ENCODE assay signal across 10 mouse cellular contexts in the genomic region with DNA sequence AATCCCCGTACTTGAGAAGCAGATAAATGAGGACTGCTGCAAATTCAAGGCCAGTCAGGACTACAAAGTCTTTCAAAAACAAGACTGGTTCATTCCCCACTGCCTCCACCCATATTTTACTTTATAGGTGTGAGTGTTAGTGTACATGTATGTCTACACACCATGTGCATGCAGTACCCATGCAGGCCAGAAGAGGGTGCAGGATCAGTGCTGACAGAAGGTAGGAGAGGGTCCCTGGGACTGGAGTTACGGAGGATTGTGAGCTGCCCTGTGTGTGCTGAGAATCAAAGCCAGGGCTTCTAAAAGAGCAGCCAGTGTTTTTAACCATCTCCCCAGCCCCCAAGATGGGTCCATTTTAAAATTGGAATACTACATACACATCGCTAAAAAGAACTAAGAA. TPM values are rescaled to one million over a fixed set of nuclear protein-coding genes. Genes with fewer than 3 reads are reported as not detected.
DNase-seq lines count a peak whose midpoint lies in the region; ATAC-seq and TF ChIP-seq lines count a peak whose summit lies in the region.
"Had no signal": no experiment of that assay in that cellular context is flagged by ENCODE, and none has a peak within 500 bp of the region (broad histone marks: within the 10 kb centered on the region; RNA-seq: fewer than 3 reads in every experiment).

No protein-coding gene starts in this region.

- no peak overlapping the region for H3K4me2 ChIP-seq in heart, embryonic 11.5 days
- H3K4me2 ChIP-seq in liver, postnatal 0 days (ENCODE audit: low read depth, low read length) = no peak overlapping the region
- H3K4me2 ChIP-seq: limb, embryonic 13.5 days had no signal

- no peak for TF ChIP-seq POLR2A in thymus, adult 2 months (IDR thresholded peaks at IDR 0.05; ENCODE audit: control insufficient read depth, extremely low read depth, insufficient read depth, low read length, poor library complexity)

- no peak overlapping the region for H3K27ac ChIP-seq in heart, embryonic 11.5 days (ENCODE audit: low read depth, low read length)
- H3K27ac ChIP-seq in thymus, adult 2 months (ENCODE audit: control insufficient read depth, insufficient read depth, low read length) = no peak overlapping the region
- no peak overlapping the region for H3K27ac ChIP-seq in liver, postnatal 0 days (ENCODE audit: low read depth)
- H3K27ac ChIP-seq: limb, embryonic 13.5 days had no signal

- H3K36me3 ChIP-seq in heart, embryonic 11.5 days (ENCODE audit: control insufficient read depth, insufficient read depth, low read length) = 0 out of 2 replicates have a peak, but pooled peaks cover 4% of the 10 kb centered on the region
- peaks cover 7% of the 10 kb centered on the region; the same call in 1 of the 2 replicates for H3K36me3 ChIP-seq in thymus, adult 2 months (ENCODE audit: control insufficient read depth, insufficient read depth, low read length)
- H3K36me3 ChIP-seq in liver, postnatal 0 days (replicated peaks; ENCODE audit: insufficient read depth, low read length) = no peaks in the 10 kb centered on the region

- H3K9ac ChIP-seq in heart, embryonic 11.5 days (ENCODE audit: low read depth, low read length) = no peak overlapping the region
- H3K9ac ChIP-seq in liver, postnatal 0 days (replicated peaks) = no peak overlapping the region
- H3K9ac ChIP-seq: limb, embryonic 13.5 days had no signal

- H3K4me3 ChIP-seq in heart, embryonic 11.5 days (ENCODE audit: low read depth, low read length) = no peak overlapping the region
- no peak overlapping the region for H3K4me3 ChIP-seq in thymus, adult 2 months (ENCODE audit: control insufficient read depth, insufficient read depth, low read length)
- H3K4me3 ChIP-seq in liver, postnatal 0 days (ENCODE audit: low read depth, low read length) = no peak overlapping the region
- H3K4me3 ChIP-seq: limb, embryonic 13.5 days had no signal

- no peaks in the 10 kb centered on the region for H3K27me3 ChIP-seq in heart, embryonic 11.5 days (ENCODE audit: control insufficient read depth, insufficient read depth, low read length)
- no peaks in the 10 kb centered on the region for H3K27me3 ChIP-seq in thymus, adult 2 months (ENCODE audit: control insufficient read depth, insufficient read depth, low read length)
- H3K27me3 ChIP-seq in liver, postnatal 0 days (ENCODE audit: insufficient read depth, low read length) = no peaks in the 10 kb centered on the region
- H3K27me3 ChIP-seq: limb, embryonic 13.5 days had no signal

- 76% methylated on average over 3 of the region's 3 CpGs for WGBS in heart, embryonic 11.5 days (ENCODE audit: insufficient replicate concordance)
- 89% methylated on average over 3 of the region's 3 CpGs for WGBS in thymus, adult 2 months
- 84% methylated on average over 3 of the region's 3 CpGs for WGBS in liver, postnatal 0 days (ENCODE audit: insufficient replicate concordance)

- TF ChIP-seq EP300 in liver, postnatal 0 days (IDR thresholded peaks at IDR 0.05; ENCODE audit: low read depth) = no peak

- no peak for ATAC-seq in heart, embryonic 11.5 days (replicated peaks; ENCODE audit: insufficient number of reproducible peaks, low FRiP score, low TSS enrichment)
- no peak for ATAC-seq in liver, postnatal 0 days

- TF ChIP-seq CTCF in thymus, adult 2 months (IDR thresholded peaks at IDR 0.05; ENCODE audit: borderline replicate concordance, control insufficient read depth, extremely low read depth, insufficient read depth, low read length, poor library complexity) = peak; percentile 66; the same call in 1 of the 2 replicates
- TF ChIP-seq CTCF in liver, postnatal 0 days (IDR thresholded peaks at IDR 0.05; ENCODE audit: low read depth) = peak; percentile 85

- H3K9me3 ChIP-seq in heart, embryonic 11.5 days (replicated peaks; ENCODE audit: control insufficient read depth, low read length) = no peaks in the 10 kb centered on the region
- H3K9me3 ChIP-seq in liver, postnatal 0 days (ENCODE audit: low read length) = no peaks in the 10 kb centered on the region

- DNase-seq in heart, postnatal 4 days = peak; percentile 62
- DNase-seq in thymus, adult 2 months = peak; percentile 61
- no peak for DNase-seq in thymus, adult 18-20 months
- DNase-seq in liver, postnatal 0 days = peak; percentile 64
- DNase-seq in ovary, adult 18-20 months (ENCODE audit: low spot score) = no peak
- no peak for DNase-seq in cerebellum, adult 9-11 months
- no peak for DNase-seq in left cerebral cortex, adult 9 months (ENCODE audit: low spot score in 2 of 2)
- DNase-seq: adrenal gland, postnatal 10 days had no signal

- H3K4me1 ChIP-seq in heart, embryonic 11.5 days (ENCODE audit: control insufficient read depth, insufficient read depth, low read length) = no peaks in the 10 kb centered on the region
- H3K4me1 ChIP-seq in thymus, adult 2 months (replicated peaks; ENCODE audit: control insufficient read depth, insufficient read depth, low read length) = no peaks in the 10 kb centered on the region
- H3K4me1 ChIP-seq in liver, postnatal 0 days (ENCODE audit: insufficient read depth) = peaks cover 10% of the 10 kb centered on the region
- H3K4me1 ChIP-seq: limb, embryonic 13.5 days had no signal

RNA-seq across cellular contexts. Expression of gene Ube2v1, which starts 8.4 kb away (rescaled TPM):
- 100 to 1,000 TPM; 131 to 137 TPM for total RNA-seq in heart, postnatal 4 days (2021)
- 195 and 211 TPM in 2 replicates for polyA plus RNA-seq in heart, embryonic 11.5 days (2014; fragmentation: Nextera tagmentation; extraction: Ambion mirVana)
- polyA plus RNA-seq in thymus, adult 2 months (2012; rRNA removed) = 161 and 174 TPM in 2 replicates
- polyA plus RNA-seq in liver, postnatal 0 days (2015; fragmentation: Nextera tagmentation; extraction: Ambion mirVana) = 122 TPM in 2 replicates

RNA-seq across cellular contexts. Expression of gene Gm20431, which starts 21.0 kb away (rescaled TPM):
- 10 to 100 TPM; 23.0 to 26.1 TPM for total RNA-seq in heart, postnatal 4 days (2021)
- 1.9 and 5.2 TPM in 2 replicates for polyA plus RNA-seq in heart, embryonic 11.5 days (2014; fragmentation: Nextera tagmentation; extraction: Ambion mirVana)
- polyA plus RNA-seq in thymus, adult 2 months (2012; rRNA removed) = 9.5 and 15.3 TPM in 2 replicates
- 1.7 and 2.4 TPM in 2 replicates for polyA plus RNA-seq in liver, postnatal 0 days (2015; fragmentation: Nextera tagmentation; extraction: Ambion mirVana)

RNA-seq across cellular contexts. Expression of gene Cebpb, which starts 48.4 kb away (rescaled TPM):
- 10 to 100 TPM; 15.9 to 16.6 TPM for total RNA-seq in heart, postnatal 4 days (2021)
- 8.0 and 8.2 TPM in 2 replicates for polyA plus RNA-seq in heart, embryonic 11.5 days (2014; fragmentation: Nextera tagmentation; extraction: Ambion mirVana)
- polyA plus RNA-seq in thymus, adult 2 months (2012; rRNA removed) = 69.6 and 135 TPM in 2 replicates
- polyA plus RNA-seq in liver, postnatal 0 days (2015; fragmentation: Nextera tagmentation; extraction: Ambion mirVana) = 27.5 and 43.6 TPM in 2 replicates

RNA-seq across cellular contexts. Expression of gene Tmem189, which starts 49.3 kb away (rescaled TPM):
- 10 to 100 TPM; 41.1 to 41.6 TPM for total RNA-seq in heart, postnatal 4 days (2021)
- 38.2 and 38.7 TPM in 2 replicates for polyA plus RNA-seq in heart, embryonic 11.5 days (2014; fragmentation: Nextera tagmentation; extraction: Ambion mirVana)
- 209 and 215 TPM in 2 replicates for polyA plus RNA-seq in thymus, adult 2 months (2012; rRNA removed)
- 9.8 and 10.1 TPM in 2 replicates for polyA plus RNA-seq in liver, postnatal 0 days (2015; fragmentation: Nextera tagmentation; extraction: Ambion mirVana)

Comparison
In these comparisons a context has a peak if more than half of its experiments do, and no peak if none do; other contexts are left out.
1. DNase-seq: peak in heart, postnatal 4 days (single experiment), thymus, adult 2 months (single experiment) and liver, postnatal 0 days (single experiment); none in thymus, adult 18-20 months (0 of 2), ovary, adult 18-20 months (single experiment), cerebellum, adult 9-11 months (single experiment) and left cerebral cortex, adult 9 months (0 of 2).